8 mouse cellular contexts compared by ENCODE assay signal in the genomic region with DNA sequence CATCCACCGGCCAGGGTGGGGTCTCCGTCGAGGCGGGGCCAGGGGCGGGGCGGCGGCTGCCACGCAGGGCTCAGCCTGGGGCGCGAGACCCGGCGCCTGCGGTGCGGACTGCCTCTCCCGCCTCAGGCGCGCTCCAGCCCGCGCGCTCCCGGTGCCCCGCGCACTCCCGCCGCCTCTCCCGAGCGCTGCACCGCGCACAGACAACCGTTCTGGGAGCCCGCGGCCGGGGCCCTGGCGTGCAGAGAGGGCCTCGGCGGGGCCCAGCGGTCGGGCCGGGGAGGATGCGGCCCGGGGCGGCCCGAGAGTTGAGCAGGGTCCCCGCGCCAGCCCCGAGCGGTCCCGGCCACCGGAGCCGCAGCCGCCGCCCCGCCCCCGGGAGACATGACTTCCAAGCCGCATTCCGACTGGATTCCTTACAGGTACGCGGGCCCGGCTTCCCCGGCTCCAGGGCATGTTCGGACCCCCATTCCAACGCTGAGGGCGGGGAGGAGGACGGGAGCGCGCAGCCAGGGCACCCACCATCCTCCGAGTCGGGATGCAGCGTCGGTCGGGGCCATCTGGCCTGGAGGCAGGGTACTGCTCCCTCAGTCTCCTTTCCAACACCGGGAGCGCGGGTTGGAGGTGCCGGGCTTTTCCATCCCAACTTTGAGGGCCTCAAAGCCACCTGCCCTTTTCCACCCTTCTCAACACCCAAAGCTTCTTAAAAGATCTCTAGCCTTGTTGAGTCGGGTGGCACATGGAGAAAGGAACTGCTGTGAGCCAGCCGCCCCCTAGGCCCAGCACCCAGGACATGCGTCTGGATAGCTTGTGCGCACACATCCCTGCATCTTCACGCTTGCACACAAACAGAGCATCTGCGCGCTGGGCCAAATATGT.
DNase-seq lines count a peak whose midpoint lies in the region; ATAC-seq and TF ChIP-seq lines count a peak whose summit lies in the region.

No protein-coding gene starts in this region.

- in situ Hi-C loops in Patski (cut with MboI; ENCODE audit: low pct_unique_long_range_greater_than_20kb), result no loop called here

- peaks cover 53% of the 10 kb centered on the region for H3K27me3 ChIP-seq in heart, embryonic 14.5 days (ENCODE audit: control insufficient read depth, insufficient read depth, low read length)
- peaks cover 4% of the 10 kb centered on the region for H3K27me3 ChIP-seq in Patski
- H3K27me3 ChIP-seq in hindbrain, postnatal 0 days (ENCODE audit: insufficient read depth, low read length), result no peaks in the 10 kb centered on the region
- peaks cover 7% of the 10 kb centered on the region; the same call in 1 of the 2 replicates for H3K27me3 ChIP-seq in midbrain, embryonic 14.5 days (ENCODE audit: control insufficient read depth, insufficient read depth, low read length)

- H3K4me1 ChIP-seq in heart, embryonic 14.5 days (ENCODE audit: control insufficient read depth in 2 of 2, insufficient read depth in 2 of 2, low read length in 2 of 2), result no peaks in the 10 kb centered on the region
- H3K4me1 ChIP-seq in hindbrain, postnatal 0 days (ENCODE audit: insufficient read depth, low read length), result peaks cover 23% of the 10 kb centered on the region
- peaks cover 33% of the 10 kb centered on the region for H3K4me1 ChIP-seq in midbrain, embryonic 14.5 days (ENCODE audit: control insufficient read depth, insufficient read depth, low read length)

- H3K9ac ChIP-seq in heart, embryonic 14.5 days (ENCODE audit: low read length), result peak overlapping the region; percentile 27; the same call in 1 of the 2 replicates
- peak overlapping the region; percentile 89 for H3K9ac ChIP-seq in hindbrain, postnatal 0 days (replicated peaks; ENCODE audit: low read length)
- H3K9ac ChIP-seq in midbrain, embryonic 14.5 days (replicated peaks; ENCODE audit: low read length), result peak overlapping the region; percentile 89

- H3K36me3 ChIP-seq in heart, embryonic 14.5 days (ENCODE audit: control insufficient read depth, insufficient read depth, low read length), result no peaks in the 10 kb centered on the region
- H3K36me3 ChIP-seq in hindbrain, postnatal 0 days (ENCODE audit: insufficient read depth, low read length), result no peaks in the 10 kb centered on the region
- no peaks in the 10 kb centered on the region for H3K36me3 ChIP-seq in midbrain, embryonic 14.5 days (ENCODE audit: control insufficient read depth, insufficient read depth, low read length)

- no peaks in the 10 kb centered on the region for H3K9me3 ChIP-seq in heart, embryonic 14.5 days (ENCODE audit: control insufficient read depth, low read length)
- no peaks in the 10 kb centered on the region for H3K9me3 ChIP-seq in hindbrain, postnatal 0 days (ENCODE audit: low read length)
- H3K9me3 ChIP-seq in midbrain, embryonic 14.5 days (ENCODE audit: control insufficient read depth, low read length), result no peaks in the 10 kb centered on the region

- no peak for DNase-seq in heart, postnatal 36 days
- no peak for DNase-seq in Patski (ENCODE audit: low read depth, low spot score)
- peak; percentile 62 for DNase-seq in embryo, embryonic 10.5 days (ENCODE audit: low spot score)
- peak; percentile 71 for DNase-seq in hindbrain, postnatal 0 days (ENCODE audit: low spot score)
- DNase-seq in midbrain, embryonic 14.5 days, result peak; percentile 84
- no peak for DNase-seq in T-cell, adult 2 months (ENCODE audit: low spot score)

- 2% methylated on average over 70 of the region's 82 CpGs for WGBS in heart, embryonic 14.5 days
- WGBS in hindbrain, postnatal 0 days, result 1% methylated on average over 56 of the region's 82 CpGs
- under 1% methylated on average over 81 of the region's 82 CpGs for WGBS in midbrain, embryonic 14.5 days

- no peak overlapping the region for H3K27ac ChIP-seq in heart, embryonic 14.5 days (replicated peaks in 1 of 2; ENCODE audit: control insufficient read depth in 1 of 2, insufficient read depth in 1 of 2, low read depth in 2 of 2, low read length in 2 of 2)
- H3K27ac ChIP-seq in hindbrain, postnatal 0 days, result peak overlapping the region; percentile 92
- peak overlapping the region; percentile 93 for H3K27ac ChIP-seq in midbrain, embryonic 14.5 days (replicated peaks; ENCODE audit: low read depth, low read length)

- H3K4me2 ChIP-seq in heart, embryonic 14.5 days (ENCODE audit: low read length), result peak overlapping the region; percentile 75
- H3K4me2 ChIP-seq in hindbrain, postnatal 0 days (ENCODE audit: low read depth, low read length), result peak overlapping the region; percentile 66
- peak overlapping the region; percentile 76 for H3K4me2 ChIP-seq in midbrain, embryonic 14.5 days (ENCODE audit: low read length)

- intact Hi-C loops in heart, postnatal 36 days (cut with DNase I), result no loop called here

- TF ChIP-seq CTCF in Patski (IDR thresholded peaks at IDR 0.05), result no peak
- peak; percentile 28; the same call in 1 of the 2 replicates for TF ChIP-seq CTCF in hindbrain, postnatal 0 days (IDR thresholded peaks at IDR 0.05; ENCODE audit: low read depth)

- CTCF ChIA-PET in Patski (lab: Charles Lee), result interaction anchor here (0.7 to 1.6 kb wide), 2 partner anchors 10 to 14 kb away, joined by 3 read pairs; no protein-coding TSS in a partner anchor

- peak overlapping the region; percentile 47 to 56 for H3K4me3 ChIP-seq in heart, embryonic 14.5 days (ENCODE audit: control insufficient read depth in 1 of 2, insufficient read depth in 1 of 2, low read depth in 1 of 2, low read length in 2 of 2)
- H3K4me3 ChIP-seq in hindbrain, postnatal 0 days (ENCODE audit: low read length), result peak overlapping the region; percentile 76
- H3K4me3 ChIP-seq in midbrain, embryonic 14.5 days (replicated peaks; ENCODE audit: low read depth, low read length), result peak overlapping the region; percentile 72

- POLR2A ChIA-PET in Patski (lab: Charles Lee), result no interaction called here

- peak; percentile 11; the same call in 1 of the 2 replicates for ATAC-seq in heart, embryonic 14.5 days (ENCODE audit: insufficient number of reproducible peaks, insufficient read depth, low FRiP score, low read depth)
- peak; percentile 8 for ATAC-seq in Patski
- peak; percentile 71 for ATAC-seq in hindbrain, postnatal 0 days
- peak; percentile 83 for ATAC-seq in midbrain, embryonic 14.5 days (ENCODE audit: low FRiP score, low TSS enrichment)
- ATAC-seq in erythroid progenitor cell, adult 5-6 weeks (replicated peaks; ENCODE audit: low FRiP score, poor library complexity, severe bottlenecking), result no peak

Comparison
In these comparisons a context has a peak if more than half of its experiments do, and no peak if none do; other contexts are left out.
1. H3K27ac ChIP-seq: peak in hindbrain, postnatal 0 days (single experiment) and midbrain, embryonic 14.5 days (single experiment); none in heart, embryonic 14.5 days (0 of 2).
2. H3K9ac ChIP-seq: peak in every context shown above with its lines; median percentile 89 in hindbrain, postnatal 0 days; 89 in midbrain, embryonic 14.5 days; 27 in heart, embryonic 14.5 days.
3. DNase-seq: peak in embryo, embryonic 10.5 days (single experiment), hindbrain, postnatal 0 days (single experiment) and midbrain, embryonic 14.5 days (single experiment); none in heart, postnatal 36 days (0 of 2), Patski (single experiment) and T-cell, adult 2 months (single experiment).
4. Peak in every context shown above with its lines, with median percentiles within 50 percentile points of each other: H3K4me2 ChIP-seq and H3K4me3 ChIP-seq.